Mouse (Mus musculus) lung, postnatal 0 days (tissue): ENCODE data around the gene Ptger1. TPM values are rescaled to one million over a fixed set of nuclear protein-coding genes. Genes with fewer than 3 reads are reported as not detected.

Source experiments
- ATAC-seq: fragments of 200-750 bp; cut with Nextera tagmentation; 2 replicates; pipeline ENCODE4 v1.8.0; 2017; ENCODE audit warnings: moderate library complexity
- DNase-seq: peaks from one replicate; pipeline ENCODE4 v3.0.0-alpha.2; 2016; ENCODE audit warnings: low spot score
- H3K27ac ChIP-seq: fragments of 300-500 bp; sonication (generic); 2 replicates; pipeline ENCODE4 v1.5.1; 2014; ENCODE audit warnings: antibody characterized with exemption, mild to moderate bottlenecking, low read length, mixed read lengths
- H3K27me3 ChIP-seq: fragments of 300-500 bp; sonication (generic); replicated peaks from 2 replicates; pipeline ENCODE4 v1.6.1; 2014; ENCODE audit warnings: low read length, mixed read lengths; ENCODE audit not compliant: insufficient read depth
- H3K36me3 ChIP-seq: fragments of 300-500 bp; sonication (generic); 2 replicates; pipeline ENCODE4 v1.6.1; 2014; ENCODE audit warnings: low read length, mixed read lengths; ENCODE audit not compliant: insufficient read depth
- H3K4me1 ChIP-seq: fragments of 300-500 bp; sonication (generic); 2 replicates; pipeline ENCODE4 v1.6.1; 2014; ENCODE audit warnings: antibody characterized with exemption, low read depth, low read length, mixed read lengths; ENCODE audit not compliant: insufficient read depth
- H3K4me2 ChIP-seq: fragments of 300-500 bp; sonication (generic); replicated peaks from 2 replicates; pipeline ENCODE4 v1.6.1; 2014; ENCODE audit warnings: low read depth, mild to moderate bottlenecking, low read length, moderate library complexity, mixed read lengths
- H3K4me3 ChIP-seq: fragments of 300-500 bp; sonication (generic); 2 replicates; pipeline ENCODE4 v1.5.1; 2014; ENCODE audit warnings: low read depth, low read length
- H3K9ac ChIP-seq: fragments of 300-500 bp; sonication (generic); replicated peaks from 2 replicates; pipeline ENCODE4 v1.6.1; 2014; ENCODE audit warnings: low read depth, mild to moderate bottlenecking
- H3K9me3 ChIP-seq: fragments of 300-500 bp; sonication (generic); 2 replicates; pipeline ENCODE4 v1.6.1; 2016; ENCODE audit warnings: low read length, mixed read lengths
- CTCF ChIP-seq: IDR thresholded peaks from 2 replicates; pipeline ENCODE4 v1.5.1; 2016; ENCODE audit warnings: antibody characterized with exemption, mild to moderate bottlenecking
- EP300 ChIP-seq: IDR thresholded peaks from 2 replicates; pipeline ENCODE4 v1.6.1; 2016; ENCODE audit warnings: antibody characterized with exemption, mild to moderate bottlenecking, control low read depth
- WGBS: fragments of 180-500 bp; shearing (Covaris S2); extraction: QIAGEN DNeasy Blood & Tissue Kit; methylation state at CpG from one replicate; pipeline ENCODE4 v1.1.7; 2014; 5-methylcytosine and 5-hydroxymethylcytosine counted together
- polyA plus RNA-seq: library from polyadenylated mRNA; unstranded; fragments of >200 nt; fragmentation: Nextera tagmentation; extraction: Ambion mirVana; gene quantifications from 2 replicates; pipeline ENCODE4 v1.2.1, GENCODE M21; 2015

Ptger1 gene
- polyA plus RNA-seq, 1 experiment from 2014 or later, result 1.3 TPM

GRCm38 (mm10) chr8:83707554-83707953 lies 41.1 kb downstream of the Ptger1 start:
- Histone ChIP-seq H3K9ac (no peak overlapping the region), H3K4me2 (no peak overlapping the region), H3K4me1 (no peaks in the 10 kb centered on the region), H3K27me3 (no peaks in the 10 kb centered on the region), H3K36me3 (no peaks in the 10 kb centered on the region), H3K4me3 (no peak overlapping the region), H3K27ac (no peak overlapping the region), H3K9me3 (no peaks in the 10 kb centered on the region)
- WGBS, result 57% methylated on average over 8 of the region's 8 CpGs
- DNase-seq (no peak), ATAC-seq (no peak)
- TF ChIP-seq EP300 (no peak), CTCF (no peak)

GRCm38 (mm10) chr8:83714676-83715030 lies 48.2 kb downstream of the Ptger1 start:
- no peak overlapping the region; the same call in 1 of the 2 replicates for H3K4me2 ChIP-seq
- H3K4me1 ChIP-seq, result no peaks in the 10 kb centered on the region
- H3K27me3 ChIP-seq, result no peaks in the 10 kb centered on the region
- ATAC-seq (no peak), DNase-seq (no peak)
- no peaks in the 10 kb centered on the region for H3K36me3 ChIP-seq
- 15% methylated on average over 8 of the region's 8 CpGs for WGBS
- TF ChIP-seq EP300, result peak; percentile 20; the same call in 1 of the 2 replicates
- TF ChIP-seq CTCF, result no peak
- no peak overlapping the region for H3K9ac ChIP-seq
- no peak overlapping the region for H3K4me3 ChIP-seq
- H3K27ac ChIP-seq, result no peak overlapping the region
- H3K9me3 ChIP-seq, result no peaks in the 10 kb centered on the region

- Histone ChIP-seq H3K9ac (peak within 1 kb of the TSS; percentile 50), H3K4me1 (no peaks in the 10 kb centered on the region), H3K27me3 (no peaks in the 10 kb centered on the region), H3K4me3 (peak within 1 kb of the TSS; percentile 58), H3K36me3 (peaks cover 5% of the 10 kb centered on the region; the same call in 1 of the 2 replicates), H3K4me2 (peak within 1 kb of the TSS; percentile 81), H3K9me3 (no peaks in the 10 kb centered on the region), H3K27ac (peak within 1 kb of the TSS; percentile 75)
- ATAC-seq, result peak; percentile 99
- peak; percentile 19; the same call in 1 of the 2 replicates for TF ChIP-seq CTCF
- no peak for TF ChIP-seq EP300
- 2% methylated on average over 63 of the region's 63 CpGs for WGBS
- peak; percentile 100 for DNase-seq
Measured at GRCm38 (mm10) chr8:83715031-83715690, 48.7 kb downstream of the Ptger1 start, which contains the start of gene Ddx39. Gene Ddx39 (plus strand): TSS chr8:83715177.

- no peak for ATAC-seq
- peak; percentile 11 for DNase-seq
- H3K4me1 ChIP-seq, result no peaks in the 10 kb centered on the region
- H3K27me3 ChIP-seq, result no peaks in the 10 kb centered on the region
- H3K4me2 ChIP-seq, result peak overlapping the region; percentile 81
- TF ChIP-seq EP300 (no peak), CTCF (no peak)
- peak overlapping the region; percentile 58 for H3K4me3 ChIP-seq
- under 1% methylated on average over 17 of the region's 17 CpGs for WGBS
- peak overlapping the region; percentile 75 for H3K27ac ChIP-seq
- peaks cover 11% of the 10 kb centered on the region for H3K36me3 ChIP-seq
- H3K9ac ChIP-seq, result peak overlapping the region; percentile 50
- no peaks in the 10 kb centered on the region for H3K9me3 ChIP-seq
Measured at GRCm38 (mm10) chr8:83715771-83716170, 49.3 kb downstream of the Ptger1 start.

- TF ChIP-seq EP300, result no peak
- no peak for TF ChIP-seq CTCF
- ATAC-seq (no peak), DNase-seq (peak; percentile 60)
- Histone ChIP-seq H3K4me3 (0 out of 2 replicates have a peak overlapping the region, but pooled peaks have one; percentile 58), H3K9me3 (no peaks in the 10 kb centered on the region), H3K9ac (0 out of 2 replicates have a peak overlapping the region, but pooled peaks have one; percentile 8), H3K4me1 (no peaks in the 10 kb centered on the region), H3K27ac (peak overlapping the region; percentile 35), H3K36me3 (peaks cover 19% of the 10 kb centered on the region), H3K27me3 (no peaks in the 10 kb centered on the region), H3K4me2 (no peak overlapping the region)
- 39% methylated on average over 2 of the region's 2 CpGs for WGBS
Measured at GRCm38 (mm10) chr8:83716563-83716962, 50.1 kb downstream of the Ptger1 start.

GRCm38 (mm10) chr8:83719048-83719447 lies 52.6 kb downstream of the Ptger1 start:
- WGBS, result 84% methylated on average over 2 of the region's 2 CpGs
- Histone ChIP-seq H3K27me3 (no peaks in the 10 kb centered on the region), H3K9me3 (no peaks in the 10 kb centered on the region), H3K36me3 (peaks cover 43% of the 10 kb centered on the region), H3K4me2 (no peak overlapping the region), H3K9ac (no peak overlapping the region), H3K27ac (no peak overlapping the region), H3K4me1 (no peaks in the 10 kb centered on the region), H3K4me3 (no peak overlapping the region)
- ATAC-seq (no peak), DNase-seq (no peak)
- TF ChIP-seq EP300 (no peak), CTCF (no peak)
